Mouse (Mus musculus) kidney, adult 2 months (tissue): ENCODE measurements around the gene Ssh3.

Experiments
- CTCF ChIP-seq: fragments of 200-500 bp; conservative IDR thresholded peaks from 2 replicates; pipeline ENCODE4 v1.5.1; 2011; ENCODE audit warnings: low read depth, mild to moderate bottlenecking, control low read depth, low read length, moderate library complexity, mixed read lengths; ENCODE audit not compliant: insufficient read depth, insufficient read length
- POLR2A ChIP-seq: fragments of 200-500 bp; IDR thresholded peaks from one replicate; pipeline ENCODE4 v1.6.1; 2011; ENCODE audit warnings: low read depth, low read length, control low read depth

GRCm38 (mm10) chr19:4296611-4297010 is 27.6 kb upstream of the Ssh3 start:
- TF ChIP-seq CTCF, result no peak
- TF ChIP-seq POLR2A, result no peak
